Mouse (Mus musculus) embryonic facial prominence, embryonic 14.5 days (tissue): Measurements from ENCODE around the gene Trim75. TPM values are rescaled to one million over a fixed set of nuclear protein-coding genes. Genes with fewer than 3 reads are reported as not detected.

Experiments used
- ATAC-seq: fragments of 200-750 bp; cut with Nextera tagmentation; 2 replicates; pipeline ENCODE4 v1.8.0; 2017; ENCODE audit warnings: low read depth, moderate number of reproducible peaks, moderate TSS enrichment
- DNase-seq: peaks from one replicate; pipeline ENCODE4 v3.0.0-alpha.2; 2015; ENCODE audit warnings: low spot score
- H3K27ac ChIP-seq: fragments of 300-500 bp; sonication (generic); replicated peaks from 2 replicates; pipeline ENCODE4 v1.5.1; 2014; ENCODE audit warnings: low read depth, mild to moderate bottlenecking, low read length, moderate library complexity
- H3K27me3 ChIP-seq: fragments of 300-500 bp; sonication (generic); replicated peaks from 2 replicates; pipeline ENCODE4 v1.6.1; 2014; ENCODE audit warnings: low read length; ENCODE audit not compliant: control insufficient read depth, insufficient read depth
- H3K36me3 ChIP-seq: fragments of 300-500 bp; sonication (generic); 2 replicates; pipeline ENCODE4 v1.6.1; 2014; ENCODE audit warnings: low read length, mixed read lengths; ENCODE audit not compliant: control insufficient read depth, insufficient read depth
- H3K4me1 ChIP-seq: fragments of 300-500 bp; sonication (generic); 2 replicates; pipeline ENCODE4 v1.6.1; 2014; ENCODE audit warnings: antibody characterized with exemption, low read length; ENCODE audit not compliant: control insufficient read depth, insufficient read depth
- H3K4me2 ChIP-seq: fragments of 300-500 bp; sonication (generic); 2 replicates; pipeline ENCODE4 v1.6.1; 2014; ENCODE audit warnings: low read depth, mild to moderate bottlenecking, low read length, moderate library complexity, mixed read lengths
- H3K4me3 ChIP-seq: fragments of 300-500 bp; sonication (generic); 2 replicates; pipeline ENCODE4 v1.5.1; 2014; ENCODE audit warnings: low read depth, mild to moderate bottlenecking, low read length
- H3K9ac ChIP-seq: fragments of 300-500 bp; sonication (generic); 2 replicates; pipeline ENCODE4 v1.6.1; 2014; ENCODE audit warnings: low read depth, mild to moderate bottlenecking, low read length, moderate library complexity, mixed read lengths
- H3K9me3 ChIP-seq: fragments of 300-500 bp; sonication (generic); 2 replicates; pipeline ENCODE4 v1.6.1; 2016; ENCODE audit warnings: low read length; ENCODE audit not compliant: control insufficient read depth
- WGBS: fragments of 180-500 bp; shearing (Covaris S2); extraction: QIAGEN DNeasy Blood & Tissue Kit; methylation state at CpG from one replicate; pipeline ENCODE4 v1.1.7; 2014; 5-methylcytosine and 5-hydroxymethylcytosine counted together
- polyA plus RNA-seq: library from polyadenylated mRNA; unstranded; fragments of >200 nt; fragmentation: Nextera tagmentation; extraction: Ambion mirVana; gene quantifications from 2 replicates; pipeline ENCODE4 v1.2.1, GENCODE M21; 2014

Trim75 gene
- polyA plus RNA-seq = not detected in 2 replicates

DNA sequence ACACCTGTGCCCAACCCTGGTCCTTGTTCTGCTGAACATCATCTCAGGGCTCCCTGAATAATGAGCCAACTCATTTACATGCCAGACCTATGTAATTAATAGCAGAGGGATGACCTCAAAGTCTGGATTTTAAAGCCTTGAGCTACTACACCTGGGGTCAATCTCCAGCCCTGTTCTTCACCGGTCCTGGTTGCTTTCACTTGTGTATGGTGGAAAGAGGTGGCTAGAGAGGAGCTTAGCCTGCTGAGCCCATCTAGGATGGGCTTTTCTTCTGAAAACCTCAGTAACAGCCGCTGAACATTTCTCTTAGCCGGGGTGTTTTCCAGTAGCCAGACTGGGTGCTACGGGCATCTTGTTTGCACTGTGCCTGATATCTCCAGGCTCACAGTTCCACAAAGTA, at the start of gene Trim75:
Gene Trim75 (minus strand): TSS at position 101 of the 400 bp plus-strand sequence.
- Histone ChIP-seq H3K9ac (no peak within 1 kb of the TSS), H3K4me2 (no peak within 1 kb of the TSS), H3K4me1 (no peaks in the 10 kb centered on the region), H3K4me3 (no peak within 1 kb of the TSS), H3K27me3 (no peaks in the 10 kb centered on the region), H3K27ac (no peak within 1 kb of the TSS), H3K36me3 (no peaks in the 10 kb centered on the region), H3K9me3 (0 out of 2 replicates have a peak, but pooled peaks cover 7% of the 10 kb centered on the region)
- ATAC-seq (no peak), DNase-seq (no peak)
- 95% methylated on average over 4 of the region's 4 CpGs for WGBS

- H3K9me3 ChIP-seq = no peaks in the 10 kb centered on the region
- H3K27me3 ChIP-seq = no peaks in the 10 kb centered on the region
- H3K4me2 ChIP-seq = peak within 1 kb of the TSS; percentile 57
- under 1% methylated on average over 8 of the region's 8 CpGs for WGBS
- H3K4me1 ChIP-seq = peaks cover 3% of the 10 kb centered on the region; the same call in 1 of the 2 replicates
- DNase-seq = peak; percentile 85
- H3K9ac ChIP-seq = no peak within 1 kb of the TSS
- H3K27ac ChIP-seq = peak within 1 kb of the TSS; percentile 35
- no peaks in the 10 kb centered on the region for H3K36me3 ChIP-seq
- ATAC-seq = peak; percentile 86
- peak within 1 kb of the TSS; percentile 31 for H3K4me3 ChIP-seq
Observed at GRCm38 (mm10) chr8:65037117-65037533, 49.5 kb upstream of the Trim75 start, which contains the start of gene Apela. TSS of gene Apela (minus strand) at chr8:65037336.

- H3K4me1 ChIP-seq = peaks cover 3% of the 10 kb centered on the region; the same call in 1 of the 2 replicates
- H3K4me2 ChIP-seq = no peak overlapping the region
- H3K9me3 ChIP-seq = no peaks in the 10 kb centered on the region
- no peak for DNase-seq
- ATAC-seq = no peak
- no peak overlapping the region for H3K27ac ChIP-seq
- 50% methylated on average over 2 of the region's 2 CpGs for WGBS
- no peak overlapping the region for H3K4me3 ChIP-seq
- H3K9ac ChIP-seq = no peak overlapping the region
- no peaks in the 10 kb centered on the region for H3K36me3 ChIP-seq
- H3K27me3 ChIP-seq = no peaks in the 10 kb centered on the region
Observed at GRCm38 (mm10) chr8:65034136-65034535, 46.5 kb upstream of the Trim75 start.

DNA sequence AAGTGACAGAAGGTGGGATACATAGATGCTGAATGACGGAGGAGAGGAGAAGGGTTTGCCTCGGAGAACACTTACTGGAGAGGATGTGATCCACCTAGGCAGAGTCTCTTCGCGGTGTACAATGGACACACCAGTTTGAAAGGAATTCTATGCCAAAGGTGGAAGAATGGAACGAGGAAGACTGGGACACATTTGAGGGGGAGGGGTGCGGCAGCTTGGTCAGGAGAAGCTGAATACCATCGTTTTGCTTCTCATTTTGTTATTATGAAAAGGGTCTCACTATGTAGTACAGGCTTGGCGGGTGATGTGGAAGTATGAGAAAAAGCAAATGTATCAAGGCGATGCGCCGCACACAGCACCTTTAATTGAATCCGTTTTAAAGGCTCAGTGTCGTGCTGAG, 45.4 kb upstream of the Trim75 start:
- no peak for ATAC-seq
- Histone ChIP-seq H3K36me3 (no peaks in the 10 kb centered on the region), H3K4me2 (no peak overlapping the region), H3K9ac (no peak overlapping the region), H3K27me3 (no peaks in the 10 kb centered on the region), H3K27ac (no peak overlapping the region), H3K9me3 (no peaks in the 10 kb centered on the region), H3K4me1 (peaks cover 3% of the 10 kb centered on the region; the same call in 1 of the 2 replicates), H3K4me3 (no peak overlapping the region)
- no peak for DNase-seq
- 82% methylated on average over 13 of the region's 13 CpGs for WGBS

DNA sequence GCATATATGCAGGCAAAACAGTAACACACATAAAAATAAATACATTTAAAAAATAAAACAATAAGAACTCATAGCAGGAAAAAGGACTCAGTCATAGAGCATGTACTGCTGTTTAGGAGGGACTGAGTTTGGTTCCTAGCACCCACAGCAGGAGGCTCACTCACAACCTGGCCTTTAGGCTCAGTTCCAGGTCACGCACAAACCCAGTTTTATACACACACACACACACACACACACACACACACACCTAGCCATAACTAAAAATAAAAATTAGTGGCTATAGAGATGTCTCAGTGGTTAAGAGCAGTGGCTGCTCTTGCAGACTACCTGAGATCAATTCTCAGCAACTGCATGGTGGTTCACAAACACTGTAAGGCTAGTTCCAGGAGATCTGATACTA, 44.5 kb upstream of the Trim75 start:
- Histone ChIP-seq H3K9ac (no peak overlapping the region), H3K27me3 (no peaks in the 10 kb centered on the region), H3K9me3 (no peaks in the 10 kb centered on the region), H3K4me3 (no peak overlapping the region), H3K27ac (no peak overlapping the region), H3K4me1 (peaks cover 3% of the 10 kb centered on the region; the same call in 1 of the 2 replicates), H3K36me3 (no peaks in the 10 kb centered on the region), H3K4me2 (no peak overlapping the region)
- WGBS = 86% methylated on average over 1 of the region's 1 CpGs
- ATAC-seq = no peak
- no peak for DNase-seq

- DNase-seq (no peak), ATAC-seq (no peak)
- Histone ChIP-seq H3K9me3 (no peaks in the 10 kb centered on the region), H3K27me3 (no peaks in the 10 kb centered on the region), H3K4me3 (no peak overlapping the region), H3K36me3 (no peaks in the 10 kb centered on the region), H3K4me2 (no peak overlapping the region), H3K27ac (no peak overlapping the region), H3K4me1 (0 out of 2 replicates have a peak, but pooled peaks cover 3% of the 10 kb centered on the region), H3K9ac (no peak overlapping the region)
- WGBS = 66% methylated on average over 4 of the region's 4 CpGs
Observed at GRCm38 (mm10) chr8:65030735-65031485, 43.3 kb upstream of the Trim75 start.

DNA sequence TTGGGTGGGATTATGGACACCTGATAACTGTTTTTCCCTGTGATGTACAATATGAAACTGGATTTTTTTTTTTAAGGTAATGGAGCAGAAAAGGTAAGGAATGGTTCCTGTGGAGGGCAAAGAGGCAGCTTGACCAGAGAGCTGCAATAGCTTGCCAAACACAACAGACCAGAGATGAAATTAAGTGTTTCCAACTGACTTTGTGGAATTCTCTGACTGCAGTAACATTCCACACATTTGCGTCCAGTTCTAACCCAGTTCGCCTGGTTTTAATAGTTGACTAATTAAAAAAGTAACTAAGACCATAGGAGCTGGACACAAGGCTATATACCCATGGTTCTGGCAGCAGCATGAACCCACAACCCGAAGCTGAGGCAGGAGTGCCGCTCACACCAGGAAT, 42.1 kb upstream of the Trim75 start:
- Histone ChIP-seq H3K9ac (no peak overlapping the region), H3K4me2 (no peak overlapping the region), H3K9me3 (no peaks in the 10 kb centered on the region), H3K27ac (no peak overlapping the region), H3K36me3 (no peaks in the 10 kb centered on the region), H3K4me1 (no peaks in the 10 kb centered on the region), H3K27me3 (no peaks in the 10 kb centered on the region), H3K4me3 (no peak overlapping the region)
- no peak for ATAC-seq
- no peak for DNase-seq
- 68% methylated on average over 4 of the region's 4 CpGs for WGBS

DNA sequence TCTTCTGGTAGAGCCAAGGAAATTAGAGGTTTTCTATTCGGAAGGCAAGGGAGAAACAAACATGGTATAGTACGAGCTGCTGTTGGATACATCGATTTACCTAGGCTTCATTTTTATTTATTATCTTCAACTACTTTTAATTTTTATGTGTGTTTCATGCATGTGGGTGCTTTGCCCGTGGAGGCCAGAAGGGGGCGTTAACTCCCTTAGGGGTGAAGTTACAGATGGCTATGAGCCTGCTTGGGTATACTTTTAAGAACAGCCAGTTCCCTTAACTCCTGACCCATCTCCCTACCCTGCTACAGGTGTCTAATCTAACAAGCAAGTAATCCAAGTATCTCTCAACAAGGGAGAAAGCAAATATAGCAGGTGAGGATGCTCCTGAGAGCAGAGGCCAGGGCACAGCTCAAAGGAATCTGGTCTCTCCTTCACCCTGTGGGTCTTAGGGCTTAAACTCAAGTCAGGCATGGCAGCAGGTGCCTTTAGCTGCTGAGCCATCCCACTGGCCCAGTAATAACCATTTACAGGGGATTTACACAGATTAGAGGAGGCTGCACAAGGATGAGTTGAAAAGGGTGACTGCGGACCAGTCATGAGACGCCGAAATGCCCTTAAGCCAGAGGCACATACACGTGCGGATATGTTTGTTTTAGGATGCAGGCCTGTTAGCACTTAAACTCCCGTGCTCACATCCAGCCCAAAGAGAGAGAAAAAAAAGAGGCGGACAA, 41.5 kb upstream of the Trim75 start:
- Histone ChIP-seq H3K27ac (no peak overlapping the region), H3K4me2 (no peak overlapping the region), H3K9me3 (no peaks in the 10 kb centered on the region), H3K27me3 (no peaks in the 10 kb centered on the region), H3K4me3 (no peak overlapping the region), H3K4me1 (no peaks in the 10 kb centered on the region), H3K36me3 (no peaks in the 10 kb centered on the region), H3K9ac (no peak overlapping the region)
- DNase-seq (no peak), ATAC-seq (no peak)
- 70% methylated on average over 12 of the region's 12 CpGs for WGBS
